ENCODE assay signal across 8 mouse cellular contexts in genomic region chr11:99023094-99023493, GRCm38 (mm10). TPM values are rescaled to one million over a fixed set of nuclear protein-coding genes. Genes with fewer than 3 reads are reported as not detected.
DNase-seq lines count a peak whose midpoint lies in the region; ATAC-seq and TF ChIP-seq lines count a peak whose summit lies in the region.

No protein-coding gene starts in this region.

- peaks cover 46% of the 10 kb centered on the region for H3K36me3 ChIP-seq in forebrain, embryonic 10.5 days (replicated peaks)
- peaks cover 50% of the 10 kb centered on the region for H3K36me3 ChIP-seq in liver, embryonic 12.5 days

- peak overlapping the region; percentile 82 for H3K4me3 ChIP-seq in gastrocnemius, adult 2 months
- H3K4me3 ChIP-seq in forebrain, embryonic 10.5 days = peak overlapping the region; percentile 59
- peak overlapping the region; percentile 91 for H3K4me3 ChIP-seq in liver, embryonic 12.5 days

- no peaks in the 10 kb centered on the region for H3K9me3 ChIP-seq in forebrain, embryonic 10.5 days
- no peaks in the 10 kb centered on the region for H3K9me3 ChIP-seq in liver, embryonic 12.5 days (replicated peaks)

- DNase-seq in gastrocnemius, adult 2 months = no peak
- DNase-seq in gastrocnemius, postnatal 14 days = no peak
- peak; percentile 37 for DNase-seq in 3T3-L1 (ENCODE audit: low read depth, low spot score)
- no peak for DNase-seq in forebrain, embryonic 10.5 days (ENCODE audit: extremely low spot score, low spot score)
- DNase-seq in frontal cortex, postnatal 36 days (ENCODE audit: low spot score in 2 of 2) = no peak
- DNase-seq in ovary, postnatal 36 days (ENCODE audit: low spot score) = no peak
- no peak for DNase-seq in cerebellum, postnatal 14 days

- no peaks in the 10 kb centered on the region for H3K27me3 ChIP-seq in forebrain, embryonic 10.5 days (ENCODE audit: poor library complexity, severe bottlenecking)
- H3K27me3 ChIP-seq in liver, embryonic 12.5 days (replicated peaks) = no peaks in the 10 kb centered on the region

- peak overlapping the region; percentile 83 for H3K4me2 ChIP-seq in liver, embryonic 12.5 days

- H3K4me1 ChIP-seq in forebrain, embryonic 10.5 days = peaks cover 24% of the 10 kb centered on the region
- peaks cover 49% of the 10 kb centered on the region for H3K4me1 ChIP-seq in liver, embryonic 12.5 days

- no peak for ATAC-seq in liver, embryonic 12.5 days

- no peak overlapping the region for H3K27ac ChIP-seq in gastrocnemius, adult 2 months
- H3K27ac ChIP-seq in forebrain, embryonic 10.5 days = peak overlapping the region; percentile 94
- H3K27ac ChIP-seq in liver, embryonic 12.5 days = peak overlapping the region; percentile 90

- TF ChIP-seq CTCF in gastrocnemius, adult 2 months (IDR thresholded peaks at IDR 0.05) = no peak

- intact Hi-C loops in gastrocnemius, adult 2 months (cut with DNase I) = no loop called here
- intact Hi-C loops in gastrocnemius, postnatal 14 days (cut with DNase I; ENCODE audit: low total_unique reads) = no loop called here

- H3K9ac ChIP-seq in liver, embryonic 12.5 days = peak overlapping the region; percentile 94

- 11% methylated on average over 4 of the region's 4 CpGs for WGBS in forebrain, embryonic 10.5 days
- 2% methylated on average over 4 of the region's 4 CpGs for WGBS in liver, embryonic 12.5 days (ENCODE audit: insufficient replicate concordance)

RNA-seq across cellular contexts. Expression of gene Top2a, which starts 0.9 kb away (rescaled TPM):
- under 1 TPM; 0.11 to 0.18 TPM for total RNA-seq in gastrocnemius, adult 2 months (2021)
- total RNA-seq in gastrocnemius, postnatal 14 days (2021) = 10 to 100 TPM; 13.8 to 16.9 TPM
- polyA plus RNA-seq in forebrain, embryonic 10.5 days (2016; fragmentation: Nextera tagmentation; extraction: Ambion mirVana) = 366 and 373 TPM in 2 replicates
- polyA plus RNA-seq in liver, embryonic 12.5 days (2016; fragmentation: Nextera tagmentation; extraction: Ambion mirVana) = 249 and 261 TPM in 2 replicates

RNA-seq across cellular contexts. Expression of gene Igfbp4, which starts 17.9 kb away (rescaled TPM):
- total RNA-seq in gastrocnemius, adult 2 months (2021) = 10 to 100 TPM; 30.4 to 36.8 TPM
- 100 to 1,000 TPM in 1 of 2 experiments, 10 to 100 TPM in 1; 76.9 to 104 TPM for total RNA-seq in gastrocnemius, postnatal 14 days (2021)
- 364 and 368 TPM in 2 replicates for polyA plus RNA-seq in forebrain, embryonic 10.5 days (2016; fragmentation: Nextera tagmentation; extraction: Ambion mirVana)
- polyA plus RNA-seq in liver, embryonic 12.5 days (2016; fragmentation: Nextera tagmentation; extraction: Ambion mirVana) = 236 TPM in 2 replicates

RNA-seq across cellular contexts. Expression of gene Gjd3, which starts 40.3 kb away (rescaled TPM):
- not detected for total RNA-seq in gastrocnemius, adult 2 months (2021)
- not detected for total RNA-seq in gastrocnemius, postnatal 14 days (2021)
- polyA plus RNA-seq in forebrain, embryonic 10.5 days (2016; fragmentation: Nextera tagmentation; extraction: Ambion mirVana) = 0.20 and 0.24 TPM in 2 replicates
- not detected in 2 replicates for polyA plus RNA-seq in liver, embryonic 12.5 days (2016; fragmentation: Nextera tagmentation; extraction: Ambion mirVana)

Comparison
In these comparisons a context has a peak if more than half of its experiments do, and no peak if none do; other contexts are left out.
1. RNA of gene Top2a, which starts 0.9 kb away (total RNA-seq): 13.8 to 16.9 TPM in gastrocnemius, postnatal 14 days; 0.11 to 0.18 TPM in gastrocnemius, adult 2 months; every median in the first group is over 10 times any median in the second.
2. Peak in every context shown above with its lines, with median percentiles within 50 percentile points of each other: H3K4me3 ChIP-seq.